Comparison of ENCODE assay signal across 26 mouse cellular contexts in genomic region chr8:56110296-56110695, GRCm38 (mm10).
"Had no signal": no experiment of that assay in that cellular context is flagged by ENCODE, and none has a peak within 500 bp of the region (broad histone marks: within the 10 kb centered on the region; RNA-seq: fewer than 3 reads in every experiment).

No protein-coding gene starts in this region.

- H3K4me1 ChIP-seq: heart, embryonic 13.5 days; heart, embryonic 15.5 days; hindbrain, embryonic 13.5 days; hindbrain, embryonic 15.5 days; kidney, embryonic 15.5 days; limb, embryonic 13.5 days; limb, embryonic 15.5 days; liver, embryonic 13.5 days; liver, embryonic 15.5 days had no signal

- H3K27ac ChIP-seq: heart, adult 2 months; heart, embryonic 13.5 days; heart, embryonic 15.5 days; hindbrain, embryonic 13.5 days; hindbrain, embryonic 15.5 days; hindbrain, postnatal 0 days; kidney, embryonic 15.5 days; kidney, postnatal 0 days; limb, embryonic 13.5 days; limb, embryonic 15.5 days; liver, embryonic 13.5 days; liver, embryonic 15.5 days had no signal

- DNase-seq: forebrain, postnatal 0 days; gastrocnemius, postnatal 14 days; gastrocnemius, postnatal 36 days; kidney, adult 11 months; kidney, adult 2 months; kidney, adult 9 months; kidney, postnatal 14 days; kidney, postnatal 36 days; layer of hippocampus, adult 9-11 months; layer of hippocampus, postnatal 36 days; left cerebral cortex, postnatal 4 days; liver, embryonic 13.5 days; lung, adult 18-20 months had no signal

- H3K27me3 ChIP-seq: heart, embryonic 13.5 days; heart, embryonic 15.5 days; hindbrain, embryonic 13.5 days; hindbrain, embryonic 15.5 days; kidney, embryonic 15.5 days; limb, embryonic 13.5 days; limb, embryonic 15.5 days; liver, embryonic 13.5 days; liver, embryonic 15.5 days had no signal

- H3K36me3 ChIP-seq: heart, embryonic 13.5 days; heart, embryonic 15.5 days; hindbrain, embryonic 13.5 days; hindbrain, embryonic 15.5 days; kidney, embryonic 15.5 days; limb, embryonic 13.5 days; limb, embryonic 15.5 days; liver, embryonic 13.5 days; liver, embryonic 15.5 days had no signal

- ATAC-seq: forebrain, postnatal 0 days; hindbrain, postnatal 0 days; intestine, embryonic 16.5 days had no signal

- H3K4me3 ChIP-seq: heart, adult 2 months; heart, embryonic 13.5 days; heart, embryonic 15.5 days; hindbrain, embryonic 13.5 days; hindbrain, embryonic 15.5 days; kidney, embryonic 15.5 days; limb, embryonic 13.5 days; limb, embryonic 15.5 days; liver, embryonic 13.5 days; liver, embryonic 15.5 days had no signal

- H3K9ac ChIP-seq: forebrain, postnatal 0 days; heart, embryonic 13.5 days; heart, embryonic 15.5 days; hindbrain, embryonic 13.5 days; hindbrain, embryonic 15.5 days; kidney, embryonic 15.5 days; limb, embryonic 13.5 days; limb, embryonic 15.5 days; liver, embryonic 13.5 days; liver, embryonic 15.5 days had no signal

- H3K9me3 ChIP-seq: heart, embryonic 13.5 days; heart, embryonic 15.5 days; hindbrain, embryonic 13.5 days; hindbrain, embryonic 15.5 days; kidney, embryonic 15.5 days; limb, embryonic 13.5 days; limb, embryonic 15.5 days; liver, embryonic 13.5 days; liver, embryonic 15.5 days had no signal

- H3K4me2 ChIP-seq: heart, embryonic 13.5 days; heart, embryonic 15.5 days; hindbrain, embryonic 13.5 days; hindbrain, embryonic 15.5 days; kidney, embryonic 15.5 days; limb, embryonic 13.5 days; limb, embryonic 15.5 days; liver, embryonic 11.5 days; liver, embryonic 13.5 days; liver, embryonic 15.5 days had no signal
